Mouse (Mus musculus) right cerebral cortex, adult 18-20 months (tissue): ENCODE results near the gene 1700037H04Rik.

Experiments used
- DNase-seq: peaks from one replicate; pipeline ENCODE4 v3.0.0; 2022; ENCODE audit warnings: mixed read lengths

Gene 1700037H04Rik

DNA sequence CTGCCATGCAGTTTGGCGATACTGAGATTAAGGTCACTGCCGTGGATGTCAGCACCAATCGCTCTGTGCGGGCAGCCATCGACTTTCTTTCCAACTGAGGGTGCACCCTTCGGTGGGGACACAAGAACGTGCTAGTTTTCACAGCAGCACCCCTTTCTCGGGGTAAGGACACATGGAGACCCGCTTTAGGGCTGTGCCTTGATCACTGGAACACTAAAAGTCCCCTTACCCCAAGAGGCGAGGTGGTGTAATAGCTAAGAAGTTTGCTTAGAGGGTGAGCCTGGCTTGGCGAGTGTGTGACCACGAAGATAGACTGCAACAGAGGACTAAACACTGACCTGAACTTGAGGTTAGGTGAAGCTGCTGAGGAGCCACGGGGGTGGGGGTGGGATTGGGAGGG, 14.8 kb downstream of the 1700037H04Rik start:
- no peak for DNase-seq

DNA sequence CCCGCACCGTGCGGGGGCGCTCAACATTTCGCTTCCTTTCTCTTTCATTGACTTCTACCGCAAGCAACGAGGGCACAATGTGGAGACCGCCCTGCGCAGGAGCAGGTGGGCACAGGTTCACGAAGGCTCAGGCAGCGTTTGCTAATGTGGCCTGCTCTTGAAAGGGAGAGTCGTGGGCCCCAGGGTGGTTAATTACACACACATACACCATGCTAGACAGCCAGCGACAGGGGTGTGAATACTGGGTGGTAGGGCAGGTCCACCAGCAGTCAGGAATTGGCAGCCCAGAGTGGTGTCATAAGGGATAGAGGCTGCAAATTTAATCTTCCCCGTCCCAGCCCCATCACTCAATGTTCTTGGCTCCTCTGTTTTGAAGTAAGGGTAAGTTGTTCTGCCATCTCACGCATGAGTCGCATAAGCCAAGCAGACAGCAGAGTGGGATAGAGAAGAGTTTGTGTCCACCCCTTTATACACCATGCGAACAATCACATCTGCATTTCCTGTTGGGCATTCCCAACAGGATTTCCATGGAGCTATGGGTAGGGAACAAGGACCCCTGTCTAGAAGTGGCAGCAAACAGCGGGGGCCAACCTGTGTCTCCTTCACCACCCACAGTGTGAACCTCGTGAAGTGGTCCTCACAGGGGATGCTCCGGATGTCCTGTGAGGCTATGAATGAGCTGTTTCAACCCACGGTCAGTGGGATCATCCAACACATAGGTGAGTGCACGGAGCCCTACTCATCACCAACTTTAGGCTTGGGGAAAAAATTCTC, 16.7 kb downstream of the 1700037H04Rik start:
- no peak for DNase-seq

DNA sequence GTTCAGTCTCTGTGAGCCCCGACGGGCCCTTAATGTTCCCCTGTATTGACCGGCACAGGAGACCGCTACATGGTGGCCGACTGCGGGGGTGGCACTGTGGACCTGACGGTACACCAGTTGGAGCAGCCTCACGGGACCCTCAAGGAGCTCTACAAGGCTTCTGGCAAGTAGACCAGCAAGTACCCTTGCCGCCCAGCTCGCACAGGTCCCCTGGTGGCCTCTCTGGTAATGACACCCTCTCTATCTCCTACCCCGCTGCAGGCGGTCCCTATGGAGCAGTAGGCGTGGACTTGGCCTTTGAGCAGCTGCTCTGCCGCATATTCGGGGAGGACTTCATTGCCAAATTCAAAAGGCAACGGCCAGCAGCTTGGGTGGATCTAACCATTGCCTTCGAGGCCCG, 17.3 kb downstream of the 1700037H04Rik start:
- peak; percentile 26 for DNase-seq

DNA sequence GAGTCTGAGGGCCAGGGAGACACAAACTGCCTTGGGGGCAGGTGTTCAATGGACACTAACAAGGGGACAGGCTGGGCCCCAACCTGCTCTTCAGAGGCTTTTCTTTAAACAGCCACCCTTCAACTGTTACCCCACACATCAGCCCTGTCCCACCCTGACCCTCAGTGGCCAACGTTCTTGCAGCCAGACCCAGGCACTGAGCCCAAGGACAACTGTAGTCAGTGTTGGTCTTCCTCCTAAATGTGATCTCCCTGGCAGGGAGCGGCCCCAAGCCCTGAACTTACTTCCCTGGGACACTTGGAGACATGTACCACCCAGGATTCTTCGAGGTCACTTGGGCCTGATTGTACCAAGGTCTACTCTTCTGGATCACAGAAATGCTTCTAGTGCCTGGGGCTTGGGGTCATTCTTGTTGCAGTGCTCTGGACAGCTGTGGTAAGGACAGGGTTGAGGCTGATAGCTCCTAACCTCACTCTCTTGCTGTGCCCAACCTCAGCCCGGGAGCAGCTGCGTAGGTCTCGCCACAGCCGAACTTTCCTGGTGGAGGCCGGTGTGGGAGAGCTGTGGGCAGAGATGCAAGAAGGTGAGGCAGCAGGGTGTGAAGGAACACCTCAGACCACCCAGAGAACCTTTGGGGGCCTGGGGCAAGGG, 18.4 kb downstream of the 1700037H04Rik start:
- no peak for DNase-seq

DNA sequence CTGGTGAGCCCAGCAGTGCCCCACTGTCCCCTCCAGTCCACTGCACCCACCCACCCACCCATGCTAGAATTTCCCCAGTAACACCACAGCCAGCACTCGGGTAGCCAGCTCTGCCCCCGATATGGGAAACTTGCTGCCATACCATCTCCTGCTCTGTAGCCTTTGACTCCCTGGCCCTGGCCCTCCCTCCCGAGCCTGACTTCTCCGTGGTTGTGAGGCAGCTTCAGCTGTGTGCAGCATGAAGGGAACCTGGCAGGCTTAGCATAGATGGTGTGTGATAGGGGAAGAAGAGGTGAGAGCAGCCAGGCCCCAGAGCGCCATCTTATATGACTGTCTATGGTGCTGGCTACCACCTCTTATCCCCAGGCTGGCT, 19.4 kb downstream of the 1700037H04Rik start:
- no peak for DNase-seq

DNA sequence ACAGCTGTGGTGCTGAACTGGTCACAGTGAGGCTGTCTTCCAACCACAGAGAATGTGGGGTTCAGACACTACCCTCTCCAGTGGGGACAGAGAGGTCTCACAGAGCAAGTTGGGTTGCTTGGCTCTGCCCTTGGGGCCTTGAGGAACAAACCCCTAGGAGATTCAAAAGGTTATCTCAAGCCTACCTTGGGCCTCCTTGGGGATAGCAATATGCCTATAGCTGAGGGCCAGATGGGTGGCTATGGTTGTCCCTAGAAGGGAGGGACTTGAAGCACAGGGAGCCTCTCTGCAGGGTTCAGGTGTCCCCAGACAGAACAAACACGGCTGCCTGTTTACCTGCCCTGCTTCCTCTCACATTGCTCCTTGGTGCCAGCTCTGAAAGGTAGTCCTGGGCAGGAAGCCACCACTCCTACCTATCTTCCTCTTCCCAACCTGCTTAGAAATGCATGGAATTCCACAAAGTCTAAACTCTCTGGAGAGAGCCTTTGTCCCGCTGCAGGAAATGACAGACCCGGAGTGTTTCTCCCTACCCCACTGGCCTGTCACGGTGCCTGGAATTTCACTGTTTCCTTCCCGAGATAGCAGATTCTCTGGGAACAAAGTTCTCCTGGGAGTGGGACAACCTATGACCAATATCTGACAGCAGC, 19.9 kb downstream of the 1700037H04Rik start:
- no peak for DNase-seq

DNA sequence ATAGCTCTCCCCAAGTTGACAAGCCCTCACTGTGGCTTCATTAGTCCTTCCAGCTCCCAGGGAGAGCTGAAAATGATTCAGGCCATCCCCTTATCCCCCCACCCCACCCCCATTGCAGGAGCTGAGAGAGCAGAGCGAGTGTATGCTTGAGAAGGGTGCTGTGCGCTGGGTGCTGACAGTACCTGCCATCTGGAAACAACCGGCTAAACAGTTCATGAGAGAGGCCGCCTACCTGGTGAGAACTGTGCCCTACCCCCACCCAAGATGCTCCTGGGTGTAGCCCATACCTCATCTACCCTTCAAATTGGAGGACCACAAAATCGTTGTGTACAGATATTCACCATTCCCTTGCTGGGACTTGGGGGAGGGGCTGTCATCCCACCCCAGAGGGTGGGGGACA, 20.6 kb downstream of the 1700037H04Rik start:
- DNase-seq, result no peak

DNA sequence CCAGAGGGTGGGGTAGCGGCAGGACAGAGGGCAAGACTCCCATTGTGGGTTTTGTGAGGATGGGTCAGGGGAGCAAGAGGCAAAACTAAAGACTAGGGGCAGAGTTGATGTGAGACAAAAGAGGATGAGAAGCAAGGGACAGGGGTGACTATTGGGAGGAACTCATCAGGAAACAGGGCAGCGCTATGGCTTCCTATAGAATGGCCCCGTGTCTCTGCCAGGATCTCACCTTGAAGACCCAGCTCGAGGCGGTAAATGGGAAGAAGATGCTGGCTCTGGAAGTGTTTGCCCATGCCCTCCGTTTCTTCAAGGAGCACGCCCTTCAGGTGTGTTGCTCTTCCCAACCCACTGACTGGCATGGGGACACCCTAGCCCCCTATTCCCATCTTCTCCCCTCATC, 21.1 kb downstream of the 1700037H04Rik start:
- DNase-seq, result no peak

DNA sequence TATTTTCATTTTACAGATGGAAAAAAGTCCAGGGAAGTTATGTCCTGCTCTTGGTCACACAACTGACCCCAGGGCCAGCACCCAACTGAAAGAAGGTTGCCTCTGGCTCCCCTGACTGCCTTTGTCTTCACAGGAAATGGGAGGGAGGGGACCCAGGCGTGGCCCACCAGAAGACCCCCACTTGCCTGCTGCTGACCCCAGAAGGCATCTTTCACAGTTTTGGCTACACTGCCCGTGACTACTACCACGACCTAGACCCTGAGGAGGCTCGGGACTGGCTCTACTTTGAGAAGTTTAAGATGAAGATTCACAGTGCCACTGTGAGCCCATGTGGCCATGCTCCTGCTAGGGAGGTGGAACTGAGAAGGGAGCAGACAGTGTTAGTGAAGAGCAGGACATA, 21.6 kb downstream of the 1700037H04Rik start:
- DNase-seq, result no peak

DNA sequence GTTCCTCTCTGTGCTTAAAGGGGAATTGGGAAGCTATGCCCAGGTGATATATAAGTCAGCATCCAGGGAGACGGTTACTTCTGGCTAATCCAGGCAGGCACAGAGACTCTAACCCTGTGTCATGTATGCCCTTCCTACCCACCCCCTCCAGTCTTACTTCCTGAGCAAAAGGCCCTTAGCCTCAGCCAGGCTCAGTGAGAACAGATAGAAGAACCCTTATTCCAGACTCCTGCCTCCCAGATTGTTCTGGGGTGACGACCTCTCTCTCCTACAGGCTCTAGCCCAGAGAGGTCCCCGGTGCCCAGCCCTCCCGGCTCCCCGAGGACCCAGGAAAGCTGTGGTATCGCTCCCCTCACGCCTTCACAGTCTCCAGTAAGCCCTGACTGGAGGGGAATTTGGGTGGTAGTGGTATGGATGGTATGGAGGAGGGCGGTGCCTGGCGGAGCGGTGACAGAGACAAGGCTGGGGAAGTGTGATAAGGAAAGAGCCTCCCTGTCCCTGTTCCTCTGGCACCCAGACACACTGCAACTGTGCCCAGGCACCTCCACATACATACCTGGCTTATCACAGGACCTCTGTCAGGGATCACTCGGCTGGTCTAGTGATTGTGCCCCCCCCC, 24.3 kb downstream of the 1700037H04Rik start:
- no peak for DNase-seq

DNA sequence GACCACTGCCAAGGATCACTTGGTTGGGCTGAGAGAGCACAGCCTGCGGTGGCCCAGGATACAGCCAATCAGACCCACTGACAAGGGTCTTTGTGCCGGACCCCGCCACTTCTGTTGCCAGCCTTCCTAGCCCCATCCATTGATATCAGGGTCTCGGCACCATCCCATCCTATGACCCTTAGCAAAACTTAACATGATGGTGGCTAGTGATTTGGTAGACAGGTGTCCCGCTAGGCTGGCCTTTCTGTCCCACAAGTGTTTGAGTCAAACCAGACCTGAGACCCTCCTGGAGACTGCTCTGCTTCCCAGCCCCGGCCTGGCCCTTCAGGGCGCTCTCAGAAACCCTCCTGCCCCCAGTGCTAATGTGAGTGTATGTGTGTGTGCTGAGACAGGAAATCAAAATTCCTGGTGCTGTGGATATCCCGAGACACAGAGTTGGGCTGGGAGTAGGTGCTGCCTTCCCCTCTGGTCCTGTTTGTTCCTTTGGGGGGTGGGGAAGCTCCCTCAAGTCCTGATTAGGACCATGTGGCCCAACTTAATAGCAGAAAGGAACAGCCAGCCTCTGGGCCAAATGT, 25.0 kb downstream of the 1700037H04Rik start:
- no peak for DNase-seq

DNA sequence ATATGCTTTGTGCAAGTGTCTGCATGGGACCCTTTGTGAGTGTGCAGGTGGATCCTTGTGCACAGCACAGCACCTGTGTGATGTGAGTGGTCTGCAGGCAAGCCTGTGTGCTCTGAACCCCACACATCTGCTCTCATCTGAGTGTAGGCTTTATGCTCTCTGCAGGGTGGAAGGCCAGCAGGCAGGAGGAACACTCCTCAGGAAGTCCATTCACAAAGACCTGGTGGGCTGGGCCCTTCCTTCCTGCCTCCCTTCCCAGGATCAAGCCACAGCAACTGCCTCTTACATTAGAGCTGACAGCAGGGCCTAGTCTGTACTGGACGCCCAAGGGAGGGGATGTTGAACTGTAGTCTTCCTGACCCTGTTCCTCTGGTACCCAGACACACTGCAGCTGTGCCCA, 25.5 kb downstream of the 1700037H04Rik start:
- DNase-seq, result no peak

DNA sequence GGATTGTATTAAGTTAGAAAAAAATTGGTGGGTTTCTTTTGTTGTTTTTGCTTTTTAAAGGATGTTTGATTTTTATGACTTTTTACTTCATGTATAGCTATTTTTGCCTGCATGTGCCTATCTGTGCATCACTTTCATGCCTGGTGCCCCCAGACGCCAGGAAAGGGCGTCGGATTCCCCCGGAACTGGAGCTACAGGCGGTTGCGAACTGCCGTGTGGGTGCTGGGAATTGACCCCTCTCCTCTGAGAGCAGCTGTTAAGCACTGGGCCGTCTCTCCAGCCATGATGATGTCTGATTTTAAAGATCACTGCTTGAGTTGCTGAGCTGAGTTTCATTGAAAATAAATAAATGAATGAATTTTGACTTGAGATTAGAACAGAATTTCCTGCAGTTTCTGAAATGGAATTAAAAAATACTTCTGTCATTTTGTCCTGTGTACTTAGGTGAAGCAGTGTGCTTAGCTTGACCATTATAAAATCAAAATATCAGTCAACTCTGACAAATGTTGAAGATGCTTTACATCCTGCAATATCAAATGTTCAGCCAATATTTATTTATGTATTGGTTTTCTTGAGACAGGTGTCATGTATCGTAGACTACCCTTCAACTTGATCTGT, 26.8 kb downstream of the 1700037H04Rik start, which contains the start of gene Gm11037:
Gene Gm11037, plus strand, starts transcription at position 568 of the 618 bp plus-strand sequence.
- no peak for DNase-seq

DNA sequence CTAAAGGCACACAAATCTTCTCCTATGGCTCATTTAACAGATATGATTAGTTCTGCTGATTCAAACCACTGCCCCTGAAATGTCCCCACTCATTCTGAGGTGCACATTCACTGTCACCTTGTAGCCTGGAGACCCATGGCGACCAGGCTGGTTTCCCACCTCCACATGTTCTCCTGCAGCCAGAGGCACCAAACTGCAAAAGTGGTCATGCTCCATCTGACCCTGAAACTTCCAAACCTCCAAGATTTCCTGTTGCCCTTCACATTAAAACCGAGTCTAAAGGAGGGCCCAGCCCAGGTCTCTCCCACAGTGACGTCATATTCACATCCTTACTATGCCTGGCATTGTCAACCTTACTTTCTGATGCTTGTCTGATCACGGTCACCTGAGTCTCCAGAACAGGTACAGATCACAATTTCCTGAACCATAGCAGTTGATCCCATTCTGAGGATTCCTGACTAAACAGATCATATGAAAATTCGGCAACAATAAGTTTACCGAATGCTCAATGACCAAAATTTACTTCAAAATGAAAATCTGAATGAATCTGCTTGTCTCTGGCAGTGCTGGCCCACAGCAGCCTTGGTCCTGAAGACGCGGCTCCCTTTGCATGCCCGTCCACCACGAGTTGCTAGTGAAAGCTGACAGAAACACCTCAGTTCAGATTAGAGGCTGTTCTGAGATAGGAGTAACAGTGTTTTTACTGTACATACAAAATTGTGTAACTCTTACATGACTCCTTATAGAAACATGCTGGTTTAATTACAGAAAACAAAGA, 27.6 kb downstream of the 1700037H04Rik start:
- DNase-seq, result no peak

DNA sequence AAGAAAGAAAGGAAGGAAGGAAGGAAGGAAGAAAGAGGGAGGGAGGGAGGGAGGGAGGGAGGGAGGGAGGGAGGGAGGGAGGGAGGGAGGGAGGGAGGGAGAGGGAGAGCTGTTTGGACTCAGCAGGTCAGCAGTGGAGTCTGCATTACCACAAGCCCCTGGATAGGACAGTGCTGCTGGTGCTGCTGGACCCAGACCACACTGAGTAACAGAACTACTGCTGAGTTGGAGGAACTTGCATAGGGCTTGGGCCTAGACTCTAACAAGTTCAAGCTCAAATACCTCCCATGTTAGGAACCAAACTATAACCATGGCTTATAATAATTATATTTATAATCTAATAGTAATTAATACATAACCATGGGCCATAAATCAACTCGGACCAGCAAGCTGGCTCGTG, 29.0 kb downstream of the 1700037H04Rik start:
- no peak for DNase-seq

DNA sequence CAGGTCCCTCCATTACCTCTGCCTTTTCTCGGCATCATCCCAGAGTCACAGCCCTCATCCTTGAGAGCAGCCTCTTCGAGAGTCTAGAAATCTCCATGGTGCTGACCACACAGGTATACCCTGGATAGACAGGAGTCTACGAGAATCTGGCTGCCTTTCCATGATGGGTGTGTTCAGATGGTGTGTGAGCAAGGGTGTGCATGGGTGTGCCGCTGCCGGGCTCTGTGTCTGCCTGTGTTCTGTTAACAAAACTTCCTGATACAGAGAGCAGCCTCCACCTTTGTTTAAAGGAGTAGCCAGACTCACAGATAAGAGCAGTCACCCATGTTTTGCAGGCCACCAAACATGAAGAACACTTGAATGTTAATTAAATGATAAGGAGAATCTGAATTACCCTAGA, 30.0 kb downstream of the 1700037H04Rik start:
- no peak for DNase-seq

DNA sequence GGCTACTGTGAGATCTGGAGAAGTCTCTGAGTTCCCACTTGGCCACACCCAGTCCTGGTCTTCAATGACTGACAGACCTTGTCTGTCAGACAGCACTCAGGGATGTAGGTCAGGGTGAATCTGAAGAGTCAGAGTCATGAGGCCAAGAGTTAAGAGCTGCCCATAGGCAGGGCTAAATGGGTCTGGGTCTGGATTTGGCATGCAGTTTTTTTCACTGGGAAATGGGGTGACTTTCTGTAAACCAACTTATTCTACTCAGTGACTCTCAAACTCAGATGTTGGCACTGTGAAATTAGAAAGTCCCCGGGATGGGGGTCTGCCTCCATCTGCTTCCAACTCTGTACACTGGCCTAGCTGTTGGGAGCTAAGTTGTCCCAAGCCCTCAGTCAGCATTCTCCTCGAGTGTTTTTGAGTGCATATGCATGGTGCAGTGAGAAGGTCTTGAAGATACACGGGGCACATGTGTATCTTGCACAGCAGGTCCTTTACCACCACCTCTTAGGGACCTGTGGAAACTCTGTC, 31.2 kb downstream of the 1700037H04Rik start:
- DNase-seq, result no peak

DNA sequence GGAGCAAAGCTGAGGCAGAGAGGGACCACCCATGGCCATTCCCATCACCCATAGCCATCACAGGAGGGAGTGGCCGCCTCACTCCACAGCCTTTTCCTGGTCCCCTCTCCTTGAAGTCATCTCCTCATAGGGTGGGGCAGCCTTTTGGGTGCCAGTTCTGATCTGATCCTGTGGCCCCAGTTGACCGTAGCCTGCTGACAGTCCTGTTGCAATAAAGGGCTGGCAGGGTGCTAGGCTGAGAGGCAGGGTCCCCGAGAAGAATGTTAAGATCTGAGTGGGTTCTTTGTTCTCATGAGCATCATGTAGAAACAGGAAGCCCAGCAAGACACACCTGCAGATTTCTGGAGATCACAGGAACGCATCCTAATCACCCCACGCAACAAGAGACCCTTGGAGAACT, 31.7 kb downstream of the 1700037H04Rik start:
- no peak for DNase-seq

DNA sequence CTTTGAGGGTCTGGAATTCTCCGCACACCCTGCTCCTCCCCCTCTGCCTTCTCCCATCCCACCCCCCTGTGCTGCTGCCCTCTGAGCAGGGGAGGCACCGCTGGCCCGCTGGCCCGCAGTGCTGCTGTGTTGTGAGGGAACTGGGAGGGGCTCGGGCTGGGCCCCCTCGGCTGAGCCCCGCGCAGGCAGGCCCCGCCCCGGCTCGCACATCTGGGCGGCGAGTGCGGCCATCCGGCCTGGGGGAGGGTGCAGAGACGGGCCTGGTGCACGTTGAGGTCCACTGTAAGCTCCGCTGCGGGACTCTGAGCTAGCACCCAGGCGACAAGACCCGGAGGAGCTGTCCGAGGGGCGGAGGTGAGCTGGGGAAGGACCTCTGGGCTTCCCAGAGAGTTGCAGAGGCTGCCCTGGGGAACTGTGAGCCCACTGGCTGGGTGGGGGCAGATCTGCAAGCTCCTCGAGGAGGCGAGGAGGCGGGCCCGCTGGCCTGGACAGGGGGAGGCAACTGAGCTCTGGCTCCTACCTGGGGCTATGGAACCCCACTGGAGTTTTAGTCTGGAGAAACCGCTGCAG, 32.6 kb downstream of the 1700037H04Rik start, which contains the start of gene Hspa12b:
Gene Hspa12b, plus strand, starts transcription at position 120 of the 570 bp plus-strand sequence.
- no peak for DNase-seq

DNA sequence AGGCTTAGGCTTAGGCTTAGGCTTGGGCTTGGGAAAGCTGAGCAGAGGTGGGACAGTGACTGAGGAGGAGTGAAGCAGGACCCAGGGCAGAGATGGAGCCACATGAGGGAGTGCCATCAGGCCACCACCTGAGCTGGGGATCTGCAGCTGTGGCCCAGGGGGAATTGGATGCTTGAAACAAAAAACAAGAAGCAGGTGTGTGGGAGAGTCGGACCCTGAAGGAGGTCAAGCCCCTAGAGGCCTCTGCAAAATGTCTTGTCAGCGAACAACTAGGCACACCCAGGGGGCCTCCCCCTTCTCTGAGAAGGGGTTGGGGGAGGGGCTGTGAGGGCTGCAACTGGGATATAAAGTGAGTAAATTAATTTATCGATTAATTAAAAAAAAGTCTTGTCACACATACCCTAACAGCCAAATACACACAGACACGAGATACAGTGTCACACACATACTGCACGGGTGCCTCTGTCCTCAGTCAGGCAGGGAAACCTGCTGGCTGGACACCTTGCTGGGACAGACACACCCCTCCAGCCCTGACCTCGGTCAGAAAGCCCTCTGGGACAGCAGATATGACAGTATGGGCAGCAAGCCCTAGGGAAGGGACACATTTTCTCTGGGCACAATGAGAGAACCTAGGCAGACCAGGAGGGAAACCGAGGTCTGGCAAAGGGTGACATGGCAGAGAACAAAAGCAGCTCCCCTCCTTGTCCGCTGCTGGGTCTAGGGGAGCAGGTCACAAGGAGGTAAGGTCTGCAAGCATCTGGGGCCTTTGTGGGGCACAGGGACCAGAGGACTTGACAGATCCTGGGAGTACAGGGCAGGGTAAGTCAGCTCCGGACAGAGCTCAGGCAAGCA, 33.7 kb downstream of the 1700037H04Rik start:
- no peak for DNase-seq
